Mouse (Mus musculus) ovary, postnatal 36 days (tissue): Measurements from ENCODE around the gene Sdk1.
"Not testable (repeated sequence)": the region's sequence is repeated elsewhere in the genome, so short reads cannot be mapped to it uniquely, and the experiment has no call there.

Source experiments
- DNase-seq: peaks from one replicate; pipeline ENCODE4 v3.0.0; 2022; ENCODE audit warnings: low spot score, mixed read lengths

Gene Sdk1

DNA sequence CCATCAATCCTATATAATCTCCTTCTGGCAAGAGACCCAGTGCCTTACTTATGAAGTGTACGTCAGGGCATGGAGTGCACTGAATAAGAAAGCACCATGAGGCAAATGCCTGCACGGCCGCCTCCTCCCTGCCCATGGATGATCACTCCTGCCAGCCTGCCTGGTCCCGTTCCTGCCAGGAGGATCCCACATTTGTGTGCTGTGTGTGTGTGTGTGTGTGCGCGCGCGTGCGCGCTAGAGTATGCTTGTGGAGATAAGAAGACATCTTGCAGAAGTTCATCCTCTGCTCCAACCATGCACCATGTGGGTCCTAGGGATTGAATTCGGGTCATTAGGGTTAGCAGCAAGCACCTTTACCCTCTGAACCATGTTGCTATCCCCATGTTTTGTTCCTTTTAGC lies 395.1 kb downstream of the Sdk1 start:
- DNase-seq, result no peak

DNA sequence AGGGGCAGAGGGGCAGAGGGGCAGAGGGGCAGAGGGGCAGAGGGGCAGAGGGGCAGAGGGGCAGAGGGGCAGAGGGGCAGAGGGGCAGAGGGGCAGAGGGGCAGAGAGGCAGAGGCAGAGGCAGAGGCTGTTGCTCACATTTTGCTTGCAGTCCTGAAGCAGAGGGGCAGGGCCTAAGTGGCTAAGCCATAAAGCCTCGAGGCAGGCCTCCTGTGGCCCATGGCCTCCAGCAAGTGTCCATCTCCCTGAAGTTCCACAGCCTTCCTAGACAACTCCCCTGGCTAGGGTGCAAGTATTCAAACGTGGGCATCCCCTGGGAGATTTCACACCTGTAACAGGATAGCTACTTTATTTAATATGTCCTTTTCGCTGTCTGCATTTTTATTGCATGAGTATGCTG lies 395.8 kb downstream of the Sdk1 start:
- DNase-seq, result not testable (repeated sequence)

DNA sequence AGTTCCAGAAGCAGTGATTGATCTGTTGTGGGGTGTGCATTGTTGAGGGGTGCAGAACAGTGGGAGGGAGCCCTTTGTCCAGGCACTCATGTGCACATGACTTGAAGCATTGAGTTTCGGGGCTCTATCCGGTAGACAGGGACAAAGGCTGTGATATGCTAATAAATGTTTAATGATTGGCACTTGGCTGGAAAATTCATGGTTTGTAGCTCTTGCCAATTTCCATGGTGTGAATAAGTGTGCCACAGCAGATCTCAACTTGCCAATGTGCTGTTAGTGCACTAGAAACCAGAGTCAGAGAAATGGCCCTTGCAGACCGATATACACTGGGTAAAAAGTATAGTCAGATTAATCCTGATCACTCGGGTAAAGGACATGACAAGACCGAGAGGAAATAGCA lies 404.4 kb downstream of the Sdk1 start:
- no peak for DNase-seq

DNA sequence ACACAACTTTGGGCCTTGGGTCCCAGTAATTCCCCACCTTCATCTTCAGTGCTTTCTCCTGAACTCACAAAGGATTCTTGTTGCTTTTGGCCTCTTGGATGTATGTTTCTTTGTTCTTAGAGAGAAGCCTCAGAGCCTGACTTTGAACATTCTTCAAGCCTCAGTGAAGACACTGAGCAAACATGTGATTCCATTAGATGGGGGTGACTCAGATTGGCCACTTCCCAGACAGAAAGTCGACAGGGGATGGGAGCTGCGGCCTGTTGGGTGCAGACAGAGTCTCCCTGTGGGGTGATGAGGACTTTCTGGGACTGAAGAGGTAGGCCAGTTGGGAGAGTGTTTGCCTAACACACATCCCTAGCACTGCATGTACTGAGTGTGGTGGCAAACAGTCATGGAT lies 405.3 kb downstream of the Sdk1 start:
- no peak for DNase-seq

DNA sequence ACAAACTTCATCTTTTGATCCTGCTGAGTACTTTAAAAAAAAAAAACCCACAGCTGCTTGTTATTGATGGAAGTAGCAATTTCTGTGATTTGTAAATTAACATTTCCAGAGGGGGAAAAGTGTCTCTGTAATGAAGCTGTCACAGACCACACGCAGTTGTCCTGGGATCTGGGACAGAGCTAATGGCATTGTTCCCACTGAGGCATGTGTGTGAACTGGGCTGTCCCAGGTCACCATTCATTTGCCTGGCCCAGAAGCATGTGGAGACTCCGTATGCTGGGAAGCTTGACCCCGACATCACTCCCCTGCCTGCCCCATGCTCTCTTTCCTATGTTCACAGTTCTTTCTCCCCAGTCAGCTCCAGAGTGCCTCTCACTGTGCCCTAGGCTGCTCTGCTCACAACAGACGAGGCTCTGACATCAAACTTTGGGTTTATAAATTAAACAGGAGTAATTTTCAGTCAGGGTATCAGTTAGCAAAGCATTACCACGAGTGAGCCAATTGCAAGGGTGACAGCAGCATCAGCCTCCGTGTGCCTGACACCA lies 408.6 kb downstream of the Sdk1 start:
- DNase-seq, result no peak

DNA sequence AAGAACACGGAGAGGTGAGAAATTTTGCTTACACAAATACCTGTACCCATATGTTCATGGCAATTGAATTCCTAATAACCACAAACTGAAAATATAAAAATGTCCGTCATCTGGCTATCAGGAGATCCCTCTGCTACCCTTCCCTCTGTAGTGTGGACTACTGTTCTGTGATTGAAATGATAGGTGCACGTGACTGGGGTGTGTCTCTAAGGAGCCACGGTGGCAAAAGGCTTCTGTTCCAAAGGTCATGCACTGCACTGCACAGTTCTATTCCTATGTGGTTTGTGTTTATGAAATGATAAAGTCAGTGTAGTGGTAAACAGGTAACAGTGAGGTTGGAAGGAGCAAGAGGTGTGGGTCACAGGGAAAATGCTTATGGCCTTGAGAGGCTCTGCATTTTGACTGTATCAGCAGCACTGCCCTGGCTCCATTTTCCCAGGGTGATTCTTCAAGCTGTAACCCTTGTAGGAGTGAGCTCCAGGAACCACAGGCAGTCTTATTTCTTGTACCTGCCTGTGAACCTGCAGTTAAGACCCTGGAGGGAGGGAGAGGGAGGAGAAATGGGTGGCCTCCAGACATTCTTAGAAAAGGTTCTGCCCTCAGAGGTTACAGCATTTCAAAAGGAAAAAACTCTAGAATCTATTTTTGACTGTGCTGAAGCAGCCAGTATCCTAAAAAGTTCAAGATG lies 410.5 kb downstream of the Sdk1 start:
- DNase-seq, result no peak

DNA sequence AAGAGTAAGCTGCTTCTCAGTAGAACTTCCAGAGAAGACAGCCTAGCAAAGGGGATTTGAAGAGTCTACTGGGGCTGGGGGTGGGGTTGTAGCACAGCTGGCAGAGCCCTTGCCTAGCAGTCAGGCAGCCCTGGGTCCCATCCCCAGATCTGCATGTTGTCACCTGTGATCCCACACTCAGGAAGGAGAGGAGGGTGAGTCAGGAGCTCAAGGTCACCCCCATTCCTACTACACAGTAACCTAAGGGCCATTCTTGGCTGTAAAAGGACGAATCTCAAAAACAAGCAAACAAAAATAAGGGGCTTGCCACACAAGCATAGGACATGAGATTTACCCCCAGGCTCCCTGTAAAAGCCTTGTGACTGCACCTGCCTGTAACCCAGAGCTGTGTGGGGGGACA lies 435.1 kb downstream of the Sdk1 start:
- no peak for DNase-seq

DNA sequence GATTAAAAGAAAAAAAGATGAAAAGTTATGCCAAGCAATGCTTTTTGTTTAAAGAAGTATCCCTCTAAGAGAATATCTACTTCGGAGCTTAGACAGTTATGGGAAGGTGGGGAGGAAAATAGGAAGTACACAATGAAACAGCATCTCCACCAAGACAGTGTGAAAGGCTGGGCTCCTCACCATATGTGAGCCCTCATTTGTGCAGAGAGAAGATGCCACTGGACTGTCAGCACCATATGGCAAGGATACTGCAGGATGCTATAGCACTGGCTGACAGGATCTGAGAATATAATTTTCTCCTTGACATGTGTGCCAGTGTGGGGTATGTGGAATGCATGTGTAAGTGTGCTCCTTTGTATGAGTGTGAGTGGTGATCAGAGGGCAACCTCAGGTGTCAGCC lies 435.7 kb downstream of the Sdk1 start:
- no peak for DNase-seq

DNA sequence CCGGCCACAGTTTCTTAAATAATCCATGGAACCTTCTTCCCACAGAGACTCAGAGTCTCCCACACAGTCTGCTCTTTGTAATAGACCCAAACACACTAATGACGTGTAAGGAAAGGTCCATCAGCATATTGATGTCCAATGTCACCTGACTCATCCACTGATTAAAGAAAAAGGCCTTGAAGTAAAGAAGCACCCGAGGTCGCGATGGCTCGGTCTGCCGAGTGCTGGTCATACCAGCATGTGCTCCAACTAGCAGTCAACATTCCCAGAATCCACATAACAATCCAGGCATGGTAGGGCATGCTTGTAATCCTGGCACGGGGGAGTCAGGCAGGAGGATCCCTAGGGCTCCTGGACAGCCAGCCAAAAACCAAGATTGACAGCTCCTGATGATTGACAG lies 436.6 kb downstream of the Sdk1 start:
- DNase-seq, result no peak

DNA sequence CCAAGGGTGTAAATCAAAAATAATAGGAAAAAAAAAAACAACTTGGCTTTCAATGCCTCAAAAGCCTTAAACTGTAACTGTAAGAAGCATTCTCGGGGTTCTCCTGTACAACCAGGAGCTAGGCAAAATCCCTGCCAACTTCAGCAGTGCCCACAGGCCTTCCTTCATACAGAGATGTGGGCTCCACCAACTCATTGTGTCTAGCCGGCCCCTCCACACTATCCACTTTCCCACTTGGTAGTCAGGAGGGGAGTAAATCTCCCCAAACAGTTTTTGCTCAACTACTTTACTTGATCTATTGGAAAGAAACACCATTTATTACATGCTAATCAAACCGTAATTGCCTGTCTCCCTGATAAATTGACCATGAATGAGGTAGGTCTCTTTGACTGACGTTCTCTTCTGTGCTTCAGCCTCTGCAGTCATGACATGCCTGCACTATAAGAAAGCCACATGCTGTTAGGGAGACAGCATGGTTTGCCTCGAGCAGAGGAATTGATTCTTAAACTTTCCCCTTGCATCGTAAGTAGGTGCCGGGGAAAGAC lies 445.7 kb downstream of the Sdk1 start:
- no peak for DNase-seq

DNA sequence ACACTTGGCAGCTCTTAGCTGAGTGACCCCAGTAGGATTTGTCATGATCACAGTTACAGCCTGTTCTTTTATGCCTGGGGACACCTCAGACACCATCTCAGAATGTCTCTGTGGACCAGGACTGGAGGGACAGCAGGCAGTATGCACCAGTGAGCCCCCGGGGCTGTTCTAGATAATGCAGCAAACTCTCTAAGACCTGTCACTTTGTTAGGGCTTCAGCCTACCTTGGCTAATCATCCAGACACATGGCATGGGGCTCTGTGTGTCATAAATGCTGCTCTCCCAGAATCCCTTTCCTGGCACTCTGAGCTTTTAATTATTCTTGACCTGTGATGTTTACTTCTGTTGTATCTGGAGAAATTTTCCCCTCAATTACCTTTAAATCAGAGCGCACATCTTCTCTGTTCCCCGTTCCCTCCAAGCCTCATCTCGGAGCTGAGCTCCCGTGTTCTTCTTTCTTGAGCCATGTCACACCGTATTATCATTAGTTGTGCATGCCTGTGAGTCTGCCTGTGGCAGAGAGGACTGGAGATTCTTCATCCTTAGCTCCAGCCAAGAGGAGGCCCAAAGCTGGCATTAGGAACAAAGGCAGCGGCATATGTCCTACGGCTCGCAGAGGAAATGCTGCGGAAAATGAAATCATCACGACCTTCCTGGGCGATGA lies 448.3 kb downstream of the Sdk1 start:
- no peak for DNase-seq

DNA sequence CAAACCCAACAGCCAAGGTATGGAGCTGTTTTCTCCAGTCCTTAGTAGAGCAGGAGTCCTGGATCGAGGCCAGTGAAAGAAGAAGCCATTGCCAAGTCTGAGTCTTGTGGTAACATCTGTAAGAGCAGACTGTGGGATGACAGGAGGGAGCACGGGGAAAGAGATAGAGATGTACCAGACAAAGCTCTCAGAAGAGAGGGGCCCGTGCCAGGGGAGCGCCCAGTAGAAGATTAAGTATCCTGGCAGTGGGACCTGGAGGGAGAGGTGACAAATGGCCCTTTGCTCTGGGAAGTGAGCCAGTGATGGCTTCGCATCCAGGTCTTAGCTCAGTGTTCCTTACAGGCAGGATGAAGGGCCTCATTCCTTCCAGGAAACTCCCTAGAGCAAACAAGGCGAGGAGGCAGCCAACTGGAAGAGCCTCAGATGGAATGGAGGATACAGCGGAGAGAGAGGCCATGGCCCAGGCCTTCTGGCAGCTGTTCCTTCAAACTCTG lies 450.2 kb downstream of the Sdk1 start:
- DNase-seq, result peak; percentile 52

DNA sequence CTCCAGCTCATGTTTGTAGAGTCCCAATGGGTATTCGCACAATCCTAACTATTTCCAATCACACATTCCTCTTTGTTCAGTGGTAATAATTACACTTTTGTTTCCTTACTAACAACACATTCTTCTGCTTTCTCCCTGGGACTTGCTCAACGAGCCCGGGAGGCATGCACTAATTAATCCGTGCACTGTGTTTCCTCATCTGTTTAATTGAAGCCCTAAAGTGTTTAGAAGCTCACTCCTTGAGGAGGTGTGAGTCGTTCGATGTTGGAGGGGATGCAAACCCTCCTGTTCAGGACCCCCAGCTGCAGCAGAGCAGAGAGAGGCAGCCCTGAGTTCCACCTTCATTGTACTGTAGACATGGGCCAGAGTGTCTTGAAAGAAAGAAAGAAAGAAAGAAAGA lies 452.4 kb downstream of the Sdk1 start:
- no peak for DNase-seq

DNA sequence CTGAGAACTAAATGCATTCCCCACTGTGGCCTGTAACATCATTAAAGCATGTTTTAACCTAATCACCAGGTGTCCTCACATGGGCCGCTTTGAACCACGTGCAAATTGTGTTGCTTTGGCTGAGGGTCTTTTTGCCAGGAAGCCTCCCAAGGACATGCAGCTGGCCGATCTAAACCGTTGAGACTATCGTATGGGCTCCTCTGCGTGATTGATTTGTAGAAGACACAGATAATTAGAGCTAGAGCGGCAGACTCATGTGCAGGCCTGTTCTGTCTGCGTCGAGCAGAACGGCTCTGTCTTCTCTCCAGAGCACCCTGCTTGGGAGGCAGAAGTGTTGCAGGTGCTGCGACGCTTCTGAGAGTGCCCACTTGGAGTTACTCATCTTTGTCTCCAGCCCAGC lies 453.6 kb downstream of the Sdk1 start:
- DNase-seq, result no peak

DNA sequence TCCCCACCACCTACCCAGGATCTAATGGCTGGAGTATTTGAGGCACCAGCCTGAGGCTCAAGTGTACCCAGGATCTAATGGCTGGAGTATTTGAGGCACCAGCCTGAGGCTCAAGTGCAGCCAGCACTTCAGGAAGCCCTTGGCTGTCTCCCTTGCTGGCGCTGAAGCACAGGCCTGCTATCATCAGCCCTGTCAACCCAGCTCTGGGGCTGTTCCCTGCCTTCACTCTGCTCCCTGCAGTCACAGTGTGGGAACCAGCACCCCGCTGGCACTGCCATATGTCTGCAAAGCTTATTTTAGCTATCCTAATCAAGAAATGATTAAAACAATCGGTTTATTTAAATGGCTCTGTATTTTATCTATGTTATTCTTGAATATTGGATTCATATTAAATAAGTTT lies 457.1 kb downstream of the Sdk1 start:
- no peak for DNase-seq

DNA sequence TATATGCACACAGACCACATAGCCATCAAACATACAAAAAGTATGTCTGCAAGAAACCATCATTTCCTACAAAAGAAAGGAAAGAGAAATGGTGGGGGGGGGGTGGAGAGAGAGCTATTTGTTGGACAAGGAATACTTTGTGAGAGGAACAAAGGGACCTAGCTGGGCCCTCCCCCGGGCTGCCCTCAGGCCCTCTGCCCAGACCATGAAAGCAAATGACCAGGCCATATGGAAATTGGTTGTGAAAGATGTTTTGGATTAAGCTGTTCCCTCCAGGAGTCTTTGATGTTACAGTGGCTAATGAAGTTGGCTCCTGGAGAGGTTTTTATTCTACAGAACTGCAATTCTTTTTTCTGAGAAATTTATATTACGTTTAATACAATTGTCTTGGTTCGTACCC lies 479.5 kb downstream of the Sdk1 start:
- no peak for DNase-seq

DNA sequence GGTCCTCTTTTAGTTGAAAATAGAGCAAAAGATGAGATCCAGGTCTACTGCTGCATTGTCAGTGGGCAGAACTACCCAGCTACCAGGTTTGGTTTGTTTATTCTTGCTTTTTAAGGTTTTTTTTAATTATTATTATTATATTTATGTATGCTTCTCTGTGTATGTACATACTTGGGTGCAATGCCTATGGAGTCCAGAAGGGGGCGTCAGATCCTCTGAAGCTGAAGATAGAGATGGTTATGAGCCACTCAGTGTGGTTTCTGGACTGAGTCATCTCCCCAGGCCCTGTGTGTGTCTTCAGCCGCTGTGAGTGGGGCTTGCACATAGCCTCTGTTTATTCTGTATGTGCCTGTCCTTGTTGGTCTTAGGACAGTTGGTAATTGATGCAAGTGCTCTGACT lies 486.7 kb downstream of the Sdk1 start:
- no peak for DNase-seq

DNA sequence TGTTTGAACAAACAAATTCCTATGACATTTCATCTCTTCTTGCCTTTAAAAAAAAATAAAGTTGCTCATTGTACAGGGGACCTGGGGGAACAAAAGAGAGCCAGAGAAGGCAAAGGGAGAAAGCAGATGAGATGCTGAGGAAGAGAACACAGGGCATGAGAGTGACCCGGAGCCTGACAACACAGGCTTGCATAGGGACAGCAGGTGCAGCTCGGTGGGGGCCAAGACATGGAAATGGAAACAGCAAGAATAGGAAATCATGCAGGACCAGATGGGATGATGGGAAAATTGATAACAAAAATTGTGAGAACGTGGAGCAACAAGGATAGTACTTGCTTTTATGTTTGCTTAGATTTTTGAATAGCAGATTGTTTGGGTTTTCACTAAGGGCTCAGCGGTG lies 488.7 kb downstream of the Sdk1 start:
- no peak for DNase-seq

DNA sequence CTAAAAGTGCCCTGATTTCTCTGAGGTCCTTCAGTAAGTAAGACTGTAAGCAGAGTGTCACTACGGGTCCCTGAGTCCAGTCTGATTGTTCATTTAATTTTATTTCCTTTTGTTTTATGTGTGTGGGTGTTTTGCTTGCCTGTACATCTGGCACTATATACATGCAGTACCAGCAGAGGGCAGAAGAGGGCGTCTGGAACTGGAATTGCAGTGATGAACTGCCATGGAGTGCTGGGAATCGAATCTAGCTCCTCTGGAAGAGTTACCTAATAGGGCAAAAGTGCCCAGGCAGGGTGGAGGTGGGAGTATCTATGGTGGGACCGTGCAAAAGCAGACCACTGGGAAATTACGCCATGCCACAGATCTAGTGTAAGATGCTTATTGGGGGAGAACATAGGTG lies 497.4 kb downstream of the Sdk1 start:
- no peak for DNase-seq

DNA sequence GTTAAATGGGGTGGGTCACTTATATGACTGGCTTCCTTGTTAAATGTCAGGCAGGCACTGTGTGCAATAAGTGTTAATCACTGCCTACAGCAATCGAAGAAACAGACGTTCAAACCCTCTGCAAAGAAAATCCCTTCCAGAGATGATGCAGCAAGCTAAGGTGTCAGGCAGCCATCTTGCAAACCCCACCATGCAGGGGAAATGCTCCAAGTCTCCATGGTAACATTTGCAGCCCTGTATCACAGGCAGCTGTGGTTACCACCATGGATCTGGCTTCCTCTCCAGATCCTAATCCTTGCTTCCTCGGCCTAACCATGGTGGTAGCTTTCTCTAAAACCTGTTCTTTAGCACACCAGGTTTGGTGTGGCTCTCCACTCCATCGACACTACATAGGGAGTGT lies 507.5 kb downstream of the Sdk1 start:
- no peak for DNase-seq

DNA sequence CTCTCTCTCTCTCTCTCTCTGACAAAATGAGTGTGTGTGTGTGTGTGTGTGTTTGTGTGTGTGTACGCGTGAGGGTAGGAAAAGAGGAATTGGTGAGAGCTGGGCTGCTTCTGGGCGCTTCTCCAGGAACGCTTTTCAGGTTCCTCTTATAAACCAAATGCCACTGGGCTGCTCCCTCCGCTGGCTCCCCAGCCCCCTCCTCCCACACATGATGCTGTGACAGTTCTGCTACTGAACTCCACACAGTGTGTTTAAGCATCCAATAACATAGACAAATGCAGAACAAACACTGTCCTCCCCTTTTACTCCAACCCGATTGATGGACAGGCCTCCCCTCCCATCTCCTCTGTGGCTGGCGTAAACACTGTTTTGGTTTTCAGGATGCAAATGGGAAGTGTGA lies 513.0 kb downstream of the Sdk1 start:
- no peak for DNase-seq

DNA sequence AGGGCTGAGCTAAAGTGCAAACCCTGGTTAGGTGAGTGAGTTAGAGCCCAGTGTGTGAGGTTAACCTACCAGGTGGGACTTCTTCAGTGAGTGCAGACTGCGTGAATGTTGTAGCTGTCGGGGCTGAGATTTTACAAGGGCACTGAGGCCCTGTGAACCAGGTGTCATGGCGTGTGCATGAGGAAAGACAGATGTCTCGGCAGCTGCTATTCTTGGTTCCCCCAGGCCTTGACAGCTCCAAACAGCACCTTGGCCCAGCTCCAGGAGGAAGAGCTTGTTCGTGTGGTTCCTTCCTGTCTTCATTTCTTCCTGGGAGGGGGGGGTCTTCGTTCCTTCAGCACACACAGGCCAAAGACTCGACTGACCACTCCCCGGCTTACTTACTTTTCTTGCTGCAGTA lies 517.6 kb downstream of the Sdk1 start:
- no peak for DNase-seq

DNA sequence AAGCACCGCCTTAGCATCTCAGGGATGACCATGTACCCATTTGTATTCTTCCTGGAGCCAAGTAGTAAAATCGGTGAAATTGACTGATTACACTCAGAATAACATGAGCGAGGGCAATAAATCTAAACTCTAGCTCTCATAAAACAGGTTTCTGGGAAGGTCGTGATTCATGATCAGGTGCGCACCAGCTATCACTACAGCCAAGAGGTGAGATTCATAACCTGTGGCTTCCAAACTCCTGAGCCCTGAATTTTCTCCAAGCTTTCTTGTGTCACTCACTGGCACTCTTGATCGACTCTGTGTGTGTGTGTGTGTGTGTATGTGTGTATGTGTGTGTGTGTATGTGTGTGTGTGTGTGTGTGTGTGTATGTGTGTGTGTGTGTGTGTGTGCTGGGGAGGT lies 522.8 kb downstream of the Sdk1 start:
- DNase-seq, result no peak
